ENCODE assay signal across 12 mouse cellular contexts in genomic region chr5:77386596-77387413, GRCm38 (mm10). TPM values are rescaled to one million over a fixed set of nuclear protein-coding genes. Genes with fewer than 3 reads are reported as not detected.
DNase-seq lines count a peak whose midpoint lies in the region; ATAC-seq and TF ChIP-seq lines count a peak whose summit lies in the region.
"Had no signal": no experiment of that assay in that cellular context is flagged by ENCODE, and none has a peak within 500 bp of the region (broad histone marks: within the 10 kb centered on the region; RNA-seq: fewer than 3 reads in every experiment).

No protein-coding gene starts in this region.

- no peaks in the 10 kb centered on the region for H3K36me3 ChIP-seq in kidney, embryonic 15.5 days
- H3K36me3 ChIP-seq in intestine, postnatal 0 days (ENCODE audit: control insufficient read depth, insufficient read depth) = no peaks in the 10 kb centered on the region
- H3K36me3 ChIP-seq: forebrain, embryonic 10.5 days; hindbrain, embryonic 15.5 days; liver, embryonic 15.5 days had no signal

- TF ChIP-seq CTCF in intestine, postnatal 0 days (IDR thresholded peaks at IDR 0.05; ENCODE audit: low read depth) = peak; percentile 39

- H3K4me2 ChIP-seq in kidney, embryonic 15.5 days = no peak overlapping the region
- H3K4me2 ChIP-seq in intestine, postnatal 0 days (replicated peaks; ENCODE audit: low read depth) = no peak overlapping the region
- H3K4me2 ChIP-seq: hindbrain, embryonic 15.5 days; liver, embryonic 15.5 days had no signal

- H3K27me3 ChIP-seq in kidney, embryonic 15.5 days = no peaks in the 10 kb centered on the region
- H3K27me3 ChIP-seq in intestine, postnatal 0 days (replicated peaks; ENCODE audit: control insufficient read depth, insufficient read depth, low read length) = no peaks in the 10 kb centered on the region
- H3K27me3 ChIP-seq: hindbrain, embryonic 15.5 days; liver, embryonic 15.5 days had no signal

- no peak for DNase-seq in kidney, adult 11 months
- peak; percentile 47 for DNase-seq in lung, postnatal 10 days
- DNase-seq in lung, postnatal 25 days (ENCODE audit: low spot score) = no peak
- DNase-seq in right cerebral cortex, postnatal 10 days (ENCODE audit: low spot score in 2 of 2) = no peak
- DNase-seq: adrenal gland, adult 8-10 months; cerebellum, postnatal 14 days had no signal

- peak; percentile 30; the same call in 1 of the 2 replicates for ATAC-seq in kidney, embryonic 15.5 days (replicated peaks; ENCODE audit: low FRiP score)
- no peak for ATAC-seq in intestine, postnatal 0 days
- no peak for ATAC-seq in megakaryocyte-erythroid progenitor cell, adult 5-6 weeks (replicated peaks; ENCODE audit: low FRiP score, low TSS enrichment, poor library complexity, severe bottlenecking)

- no peak overlapping the region for H3K4me3 ChIP-seq in kidney, embryonic 15.5 days (replicated peaks)
- H3K4me3 ChIP-seq in intestine, postnatal 0 days (ENCODE audit: low read depth, low read length) = no peak overlapping the region
- H3K4me3 ChIP-seq: forebrain, embryonic 10.5 days; hindbrain, embryonic 15.5 days; liver, embryonic 15.5 days had no signal

- 54% methylated on average over 10 of the region's 10 CpGs for WGBS in kidney, embryonic 15.5 days
- WGBS in intestine, postnatal 0 days = 63% methylated on average over 10 of the region's 10 CpGs

- H3K27ac ChIP-seq in kidney, embryonic 15.5 days = peak overlapping the region; percentile 93
- no peak overlapping the region for H3K27ac ChIP-seq in intestine, postnatal 0 days (ENCODE audit: low read depth, low read length)
- H3K27ac ChIP-seq: forebrain, embryonic 10.5 days; hindbrain, embryonic 15.5 days; liver, embryonic 15.5 days had no signal

- H3K9me3 ChIP-seq in kidney, embryonic 15.5 days (replicated peaks) = no peaks in the 10 kb centered on the region
- H3K9me3 ChIP-seq in intestine, postnatal 0 days (ENCODE audit: control insufficient read depth) = no peaks in the 10 kb centered on the region
- H3K9me3 ChIP-seq: forebrain, embryonic 10.5 days; hindbrain, embryonic 15.5 days; liver, embryonic 15.5 days had no signal

- H3K4me1 ChIP-seq in kidney, embryonic 15.5 days = peaks cover 71% of the 10 kb centered on the region
- 0 out of 2 replicates have a peak, but pooled peaks cover 6% of the 10 kb centered on the region for H3K4me1 ChIP-seq in intestine, postnatal 0 days (replicated peaks; ENCODE audit: control insufficient read depth, insufficient read depth, low read length)
- H3K4me1 ChIP-seq: hindbrain, embryonic 15.5 days had no signal

- H3K9ac ChIP-seq in kidney, embryonic 15.5 days = no peak overlapping the region
- H3K9ac ChIP-seq in intestine, postnatal 0 days (ENCODE audit: low read depth, low read length) = no peak overlapping the region
- H3K9ac ChIP-seq: hindbrain, embryonic 15.5 days; liver, embryonic 15.5 days had no signal

RNA-seq across cellular contexts. Expression of gene Igfbp7, which starts 21.0 kb away (rescaled TPM):
- polyA plus RNA-seq in kidney, embryonic 15.5 days (2015; fragmentation: Nextera tagmentation; extraction: Ambion mirVana) = 343 and 354 TPM in 2 replicates
- polyA plus RNA-seq in intestine, postnatal 0 days (2015; fragmentation: Nextera tagmentation; extraction: Ambion mirVana) = 255 and 258 TPM in 2 replicates
- 0.42 TPM in 1 of 2 replicates, not detected in the other for total RNA-seq in megakaryocyte-erythroid progenitor cell, adult 5-6 weeks (2014; fragmentation: Nextera tagmentation)
- total RNA-seq in megakaryocyte-erythroid progenitor cell, adult 5-6 weeks (2017) = not detected in 2 replicates
